Mouse (Mus musculus): ENCODE measurements at regions not wholly inside any gene's neighbourhood (a gene's known extent, or its start where the extent isn't known, plus 50 kb on each side); places are given as distances from the start of the nearest gene placed in this dataset.

GRCm38 (mm10) chr10:111824820-111825219 is 147.6 kb upstream of the Krr1 start:
- no peak overlapping the region for H3K4me3 ChIP-seq (ENCODE audit: insufficient read depth, low read length)
- H3K27ac ChIP-seq (ENCODE audit: insufficient read depth, low read length) = no peak overlapping the region
- TF ChIP-seq POLR2A (IDR thresholded peaks at IDR 0.05; ENCODE audit: extremely low read depth, insufficient read depth, low read length) = no peak
- peaks cover 2% of the 10 kb centered on the region; the same call in 1 of the 2 replicates for H3K4me1 ChIP-seq (ENCODE audit: control insufficient read depth, insufficient read depth, low read length)

DNA sequence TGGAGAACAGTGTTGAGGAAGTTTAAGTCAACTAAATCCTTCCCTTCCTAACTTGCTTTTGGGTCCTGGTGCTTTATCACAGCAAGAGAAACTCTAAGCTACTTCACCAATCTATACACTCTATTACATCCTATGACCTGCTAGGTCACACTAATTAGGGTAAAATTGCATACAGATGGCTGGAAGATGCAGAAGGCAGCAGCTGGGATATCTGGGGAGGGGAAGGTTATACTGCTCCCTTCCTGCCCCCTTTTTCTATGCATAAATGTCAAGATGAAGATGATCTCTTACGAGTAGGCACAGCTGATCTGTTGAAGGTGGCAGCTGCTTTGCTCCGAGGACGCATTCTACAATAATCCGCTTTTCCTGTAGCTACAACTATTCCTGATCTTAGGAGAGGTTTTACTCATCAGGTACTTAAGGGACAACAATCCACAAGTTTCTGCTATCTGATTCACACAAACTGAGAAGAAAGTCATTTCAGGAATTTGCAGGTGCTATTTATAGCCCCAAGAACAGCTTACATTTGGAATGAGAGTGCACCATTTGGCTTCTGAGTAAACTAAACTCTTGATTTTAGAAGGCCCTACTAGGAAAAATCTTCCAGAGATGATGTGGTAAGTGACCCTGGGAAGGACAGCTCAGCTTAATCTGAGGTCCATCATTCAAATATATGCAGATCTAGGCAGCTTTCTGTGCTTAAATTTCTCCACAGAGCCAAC is 146.3 kb upstream of the Krr1 start:
- H3K4me3 ChIP-seq (ENCODE audit: insufficient read depth, low read length) = no peak overlapping the region
- H3K4me1 ChIP-seq (ENCODE audit: control insufficient read depth, insufficient read depth, low read length) = peaks cover 2% of the 10 kb centered on the region; the same call in 1 of the 2 replicates
- TF ChIP-seq POLR2A (IDR thresholded peaks at IDR 0.05; ENCODE audit: extremely low read depth, insufficient read depth, low read length) (no peak), CTCF (IDR thresholded peaks at IDR 0.05; ENCODE audit: extremely low read depth, insufficient read depth, low read length) (no peak)
- H3K27ac ChIP-seq (ENCODE audit: insufficient read depth, low read length) = no peak overlapping the region

DNA sequence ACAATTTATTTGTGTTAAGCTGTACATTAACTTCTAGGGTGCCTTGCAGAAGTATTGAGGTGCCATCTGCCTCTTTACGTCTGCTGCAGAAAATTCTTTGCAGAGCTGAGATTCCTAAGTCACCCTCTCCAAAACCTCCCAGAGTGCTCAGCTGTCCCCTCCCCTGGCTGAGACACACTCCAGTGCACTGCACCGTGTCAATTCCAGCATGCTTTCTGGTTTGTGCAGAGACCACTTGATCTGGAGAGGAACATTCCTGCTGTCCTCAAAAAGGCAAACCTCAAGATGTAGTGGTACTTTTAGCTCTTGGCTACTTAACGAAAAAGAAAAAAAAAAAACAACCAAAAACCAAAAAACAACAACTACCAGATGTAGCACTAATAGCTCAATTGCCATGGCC is 145.2 kb upstream of the Krr1 start:
- Histone ChIP-seq H3K27ac (ENCODE audit: insufficient read depth, low read length) (no peak overlapping the region), H3K4me1 (ENCODE audit: control insufficient read depth, insufficient read depth, low read length) (peaks cover 2% of the 10 kb centered on the region; the same call in 1 of the 2 replicates), H3K4me3 (ENCODE audit: insufficient read depth, low read length) (no peak overlapping the region)
- TF ChIP-seq CTCF (IDR thresholded peaks at IDR 0.05; ENCODE audit: extremely low read depth, insufficient read depth, low read length) = no peak
- no peak for TF ChIP-seq POLR2A (IDR thresholded peaks at IDR 0.05; ENCODE audit: extremely low read depth, insufficient read depth, low read length)

DNA sequence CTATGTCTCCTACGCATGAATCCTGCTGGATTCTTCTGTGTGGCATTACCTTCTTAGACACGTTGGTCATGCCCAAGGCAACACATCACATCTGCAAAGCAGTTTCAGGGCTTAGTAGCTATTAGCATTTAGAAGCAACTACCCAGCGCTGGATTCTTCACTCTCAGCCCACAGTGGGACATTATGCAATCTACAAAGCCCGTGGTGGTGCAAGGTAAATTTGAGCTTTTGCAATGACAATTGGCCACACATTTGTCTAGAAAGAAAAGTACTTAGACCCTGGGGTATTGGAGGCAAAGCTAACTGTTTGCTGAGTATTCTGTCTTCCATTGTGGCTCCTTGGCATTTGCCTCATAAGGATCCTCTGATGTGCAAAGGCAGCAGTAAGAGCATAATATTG is 144.5 kb upstream of the Krr1 start:
- peaks cover 2% of the 10 kb centered on the region; the same call in 1 of the 2 replicates for H3K4me1 ChIP-seq (ENCODE audit: control insufficient read depth, insufficient read depth, low read length)
- no peak overlapping the region for H3K27ac ChIP-seq (ENCODE audit: insufficient read depth, low read length)
- no peak overlapping the region for H3K4me3 ChIP-seq (ENCODE audit: insufficient read depth, low read length)
- no peak for TF ChIP-seq CTCF (IDR thresholded peaks at IDR 0.05; ENCODE audit: extremely low read depth, insufficient read depth, low read length)
- TF ChIP-seq POLR2A (IDR thresholded peaks at IDR 0.05; ENCODE audit: extremely low read depth, insufficient read depth, low read length) = no peak

DNA sequence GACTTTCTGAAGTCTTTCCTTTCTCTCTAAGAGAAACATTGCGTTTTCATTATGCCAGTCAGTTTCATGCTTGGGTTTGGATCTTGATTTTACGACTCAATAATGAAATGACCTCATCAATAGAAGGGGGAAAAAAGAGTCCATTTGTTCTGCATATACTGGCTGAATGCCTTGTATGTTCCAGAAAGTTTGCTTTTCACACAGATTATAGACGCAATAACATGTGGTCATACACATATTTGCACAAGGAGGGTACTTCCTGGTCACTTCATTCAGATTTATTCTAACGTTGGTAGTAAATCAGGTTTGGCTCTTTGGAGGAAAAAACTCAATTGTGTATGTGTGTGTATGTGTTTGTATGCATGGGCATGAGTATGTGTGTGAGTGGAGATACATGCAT is 143.9 kb upstream of the Krr1 start:
- no peak overlapping the region for H3K27ac ChIP-seq (ENCODE audit: insufficient read depth, low read length)
- H3K4me1 ChIP-seq (ENCODE audit: control insufficient read depth, insufficient read depth, low read length) = peaks cover 2% of the 10 kb centered on the region; the same call in 1 of the 2 replicates
- no peak overlapping the region for H3K4me3 ChIP-seq (ENCODE audit: insufficient read depth, low read length)
- no peak for TF ChIP-seq POLR2A (IDR thresholded peaks at IDR 0.05; ENCODE audit: extremely low read depth, insufficient read depth, low read length)
- no peak for TF ChIP-seq CTCF (IDR thresholded peaks at IDR 0.05; ENCODE audit: extremely low read depth, insufficient read depth, low read length)

DNA sequence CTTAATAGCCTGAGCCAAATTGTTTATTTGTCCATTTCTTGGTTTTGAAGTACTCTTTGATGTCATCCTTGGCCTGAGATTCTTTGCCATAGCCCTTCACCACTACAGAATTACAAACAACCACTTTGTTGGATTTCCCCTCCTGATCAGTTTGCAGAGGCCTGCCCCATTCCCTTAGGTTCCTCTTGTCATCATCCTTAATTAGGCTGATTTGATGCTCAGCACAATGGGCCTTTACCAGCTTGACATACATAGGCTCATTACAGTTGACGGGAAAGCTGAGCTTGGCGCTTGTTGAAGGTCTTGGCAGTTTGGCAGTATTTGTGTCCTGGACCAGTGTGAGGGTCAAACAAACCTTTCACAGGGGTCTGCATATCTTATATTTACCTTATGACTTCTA is 143.2 kb upstream of the Krr1 start:
- Histone ChIP-seq H3K4me3 (ENCODE audit: insufficient read depth, low read length) (no peak overlapping the region), H3K27ac (ENCODE audit: insufficient read depth, low read length) (no peak overlapping the region), H3K4me1 (ENCODE audit: control insufficient read depth, insufficient read depth, low read length) (peaks cover 2% of the 10 kb centered on the region; the same call in 1 of the 2 replicates)
- TF ChIP-seq POLR2A (IDR thresholded peaks at IDR 0.05; ENCODE audit: extremely low read depth, insufficient read depth, low read length) (no peak), CTCF (IDR thresholded peaks at IDR 0.05; ENCODE audit: extremely low read depth, insufficient read depth, low read length) (no peak)

- no peak overlapping the region for H3K4me3 ChIP-seq (ENCODE audit: insufficient read depth, low read length)
- H3K4me1 ChIP-seq (ENCODE audit: control insufficient read depth, insufficient read depth, low read length) = peaks cover 1% of the 10 kb centered on the region; the same call in 1 of the 2 replicates
- TF ChIP-seq POLR2A (IDR thresholded peaks at IDR 0.05; ENCODE audit: extremely low read depth, insufficient read depth, low read length) = no peak
- no peak for TF ChIP-seq CTCF (IDR thresholded peaks at IDR 0.05; ENCODE audit: extremely low read depth, insufficient read depth, low read length)
- no peak overlapping the region for H3K27ac ChIP-seq (ENCODE audit: insufficient read depth, low read length)
Measured at GRCm38 (mm10) chr10:111831105-111831504, 141.4 kb upstream of the Krr1 start.

DNA sequence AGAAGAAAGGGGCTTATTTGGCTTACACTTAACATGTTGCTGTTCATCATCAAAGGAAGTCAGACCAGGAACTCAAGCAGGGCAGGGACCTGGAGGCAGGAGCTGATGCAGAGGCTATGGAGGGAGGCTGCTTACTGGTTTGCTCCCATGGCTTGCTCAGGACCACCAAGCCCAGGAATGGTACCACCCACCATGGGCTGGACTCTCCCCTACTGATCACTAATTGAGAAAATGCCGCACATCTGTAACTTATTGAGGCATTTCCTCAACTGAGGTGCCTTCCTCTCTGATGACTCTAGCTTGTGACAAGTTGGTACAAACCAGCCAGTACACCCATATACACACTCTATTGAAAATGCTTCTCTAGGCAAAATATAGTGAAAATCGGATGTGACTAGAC is 138.9 kb upstream of the Krr1 start:
- TF ChIP-seq POLR2A (IDR thresholded peaks at IDR 0.05; ENCODE audit: extremely low read depth, insufficient read depth, low read length) (no peak), CTCF (IDR thresholded peaks at IDR 0.05; ENCODE audit: extremely low read depth, insufficient read depth, low read length) (no peak)
- Histone ChIP-seq H3K27ac (ENCODE audit: insufficient read depth, low read length) (no peak overlapping the region), H3K4me3 (ENCODE audit: insufficient read depth, low read length) (no peak overlapping the region), H3K4me1 (ENCODE audit: control insufficient read depth, insufficient read depth, low read length) (no peaks in the 10 kb centered on the region)

DNA sequence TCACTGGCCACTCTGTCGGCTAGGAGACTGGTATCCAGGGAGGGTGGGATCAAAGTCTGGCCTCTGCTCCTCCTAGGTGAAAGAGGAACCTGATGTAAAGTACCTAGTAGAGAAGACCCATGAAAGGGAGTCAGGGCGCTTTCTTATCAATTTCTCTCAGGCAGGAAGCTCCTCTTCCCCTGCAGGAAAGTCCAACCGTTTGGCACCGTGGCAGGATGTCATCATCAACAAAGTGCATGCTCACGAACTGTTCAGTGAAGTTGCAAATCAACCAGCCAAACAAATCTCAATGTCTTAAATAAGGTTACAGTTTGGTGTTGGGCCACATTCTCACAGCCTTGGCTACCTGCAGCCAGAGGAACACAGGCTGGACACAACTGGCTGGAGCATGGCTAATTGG is 138.2 kb upstream of the Krr1 start:
- Histone ChIP-seq H3K4me1 (ENCODE audit: control insufficient read depth, insufficient read depth, low read length) (no peaks in the 10 kb centered on the region), H3K27ac (ENCODE audit: insufficient read depth, low read length) (no peak overlapping the region), H3K4me3 (ENCODE audit: insufficient read depth, low read length) (no peak overlapping the region)
- TF ChIP-seq POLR2A (IDR thresholded peaks at IDR 0.05; ENCODE audit: extremely low read depth, insufficient read depth, low read length) (no peak), CTCF (IDR thresholded peaks at IDR 0.05; ENCODE audit: extremely low read depth, insufficient read depth, low read length) (no peak)
